Mouse (Mus musculus) heart, adult 2 months (tissue): ENCODE results near the gene Kcnj1. TPM values are rescaled to one million over a fixed set of nuclear protein-coding genes. Genes with fewer than 3 reads are reported as not detected.

Experiments
- DNase-seq, 2 experiments: peaks; one replicate each; pipeline ENCODE4 v3.0.0; 2021
- H3K27ac ChIP-seq: fragments of 200-600 bp; 2 replicates; pipeline ENCODE4 v1.8.1; 2022
- H3K27me3 ChIP-seq: fragments of 200-500 bp; 2 replicates; pipeline ENCODE4 v1.6.1; 2012; ENCODE audit warnings: mild to moderate bottlenecking, low read length, inconsistent platforms, mixed read lengths; ENCODE audit not compliant: control insufficient read depth, insufficient read depth
- H3K36me3 ChIP-seq: fragments of 200-500 bp; 2 replicates; pipeline ENCODE4 v1.6.1; 2012; ENCODE audit warnings: low read length, inconsistent platforms; ENCODE audit not compliant: control insufficient read depth, insufficient read depth
- H3K4me1 ChIP-seq: fragments of 200-500 bp; 2 replicates; pipeline ENCODE4 v1.6.1; 2011; ENCODE audit warnings: low read length; ENCODE audit not compliant: control insufficient read depth, insufficient read depth
- H3K4me3 ChIP-seq: fragments of 200-600 bp; 2 replicates; pipeline ENCODE4 v1.8.1; 2022
- H3K79me2 ChIP-seq: fragments of 200-500 bp; replicated peaks from 2 replicates; pipeline ENCODE4 v1.6.1; 2012; ENCODE audit warnings: mild to moderate bottlenecking, inconsistent platforms, low read length, moderate library complexity, mixed read lengths; ENCODE audit not compliant: control insufficient read depth, insufficient read depth
- H3K9ac ChIP-seq: fragments of 200-500 bp; 2 replicates; pipeline ENCODE4 v1.6.1; 2012; ENCODE audit warnings: low read depth, mild to moderate bottlenecking, control low read depth, inconsistent platforms, low read length, mixed read lengths
- CTCF ChIP-seq: fragments of 200-600 bp; IDR thresholded peaks from 2 replicates; pipeline ENCODE4 v1.8.1; 2022; ENCODE audit warnings: antibody characterized with exemption, mild to moderate bottlenecking, moderate library complexity
- EP300 ChIP-seq: fragments of 200-500 bp; IDR thresholded peaks from 2 replicates; pipeline ENCODE4 v1.6.1; 2011; ENCODE audit warnings: low read depth, low read length, control low read depth; ENCODE audit not compliant: insufficient read depth
- POLR2A ChIP-seq: fragments of 200-500 bp; IDR thresholded peaks from 2 replicates; pipeline ENCODE4 v1.6.1; 2011; ENCODE audit warnings: mild to moderate bottlenecking, low read depth, low read length, control low read depth; ENCODE audit not compliant: insufficient read depth
- WGBS: fragments of 180-500 bp; shearing (Covaris S2); methylation state at CpG from one replicate; pipeline ENCODE4 v1.1.7; 2018; 5-methylcytosine and 5-hydroxymethylcytosine counted together
- intact Hi-C: fragments of 180-260 bp; cut with DNase I; formaldehyde crosslinking; loops from one replicate; pipeline ENCODE4 v1.15.1; 2025
- polyA plus RNA-seq: library from polyadenylated mRNA; depleted of rRNA; stranded (reverse); fragments of >200 nt; gene quantifications from 2 replicates; pipeline ENCODE4 v1.2.3, GENCODE M21; 2012
- total RNA-seq, 2 experiments: library from RNA; stranded (reverse); gene quantifications; 2 replicates each; pipeline ENCODE4 v1.2.3; 2021

The Kcnj1 gene
- total and polyA plus RNA-seq, 3 experiments: not detected

- Histone ChIP-seq H3K9ac (no peak overlapping the region), H3K27ac (no peak overlapping the region), H3K27me3 (no peaks in the 10 kb centered on the region), H3K4me1 (0 out of 2 replicates have a peak, but pooled peaks cover 2% of the 10 kb centered on the region), H3K4me3 (no peak overlapping the region), H3K36me3 (peaks cover 7% of the 10 kb centered on the region), H3K79me2 (no peaks in the 10 kb centered on the region)
- intact Hi-C loops: no loop called here
- TF ChIP-seq POLR2A: no peak
- peak; percentile 45 for TF ChIP-seq CTCF
- no peak for TF ChIP-seq EP300
- no peak for DNase-seq
These were observed 48.4 kb downstream of the Kcnj1 start for GRCm38 (mm10) chr9:32420711-32421110.

- intact Hi-C loops: loop anchor here (5.0 kb wide), 1 partner anchor 122 kb away; no protein-coding TSS in a partner anchor
- no peaks in the 10 kb centered on the region for H3K79me2 ChIP-seq
- H3K27me3 ChIP-seq: no peaks in the 10 kb centered on the region
- WGBS: 50% methylated on average over 7 of the region's 7 CpGs
- no peak overlapping the region for H3K4me3 ChIP-seq
- H3K4me1 ChIP-seq: peaks cover 2% of the 10 kb centered on the region; the same call in 1 of the 2 replicates
- no peak for DNase-seq
- no peak overlapping the region for H3K27ac ChIP-seq
- H3K36me3 ChIP-seq: peaks cover 22% of the 10 kb centered on the region
- no peak overlapping the region for H3K9ac ChIP-seq
- TF ChIP-seq EP300: no peak
- no peak for TF ChIP-seq CTCF
These were observed 53.0 kb downstream of the Kcnj1 start for GRCm38 (mm10) chr9:32425321-32425720.

- H3K4me1 ChIP-seq: peaks cover 1% of the 10 kb centered on the region
- no peak for DNase-seq
- H3K27ac ChIP-seq: no peak overlapping the region
- H3K9ac ChIP-seq: no peak overlapping the region
- H3K4me3 ChIP-seq: no peak overlapping the region
- peaks cover 18% of the 10 kb centered on the region for H3K36me3 ChIP-seq
- no peaks in the 10 kb centered on the region for H3K27me3 ChIP-seq
- TF ChIP-seq POLR2A (no peak), CTCF (no peak), EP300 (no peak)
- intact Hi-C loops: no loop called here
- H3K79me2 ChIP-seq: no peaks in the 10 kb centered on the region
- WGBS: 42% methylated on average over 3 of the region's 3 CpGs
These were observed 58.8 kb downstream of the Kcnj1 start for GRCm38 (mm10) chr9:32431061-32431460.

- Histone ChIP-seq H3K27me3 (no peaks in the 10 kb centered on the region), H3K4me3 (no peak overlapping the region), H3K36me3 (peaks cover 5% of the 10 kb centered on the region; the same call in 1 of the 2 replicates), H3K9ac (no peak overlapping the region), H3K27ac (no peak overlapping the region), H3K79me2 (no peaks in the 10 kb centered on the region), H3K4me1 (peaks cover 1% of the 10 kb centered on the region)
- 77% methylated on average over 19 of the region's 19 CpGs for WGBS
- DNase-seq: peak; percentile 42 to 58
- intact Hi-C loops: no loop called here
- no peak for TF ChIP-seq CTCF
- no peak for TF ChIP-seq EP300
- TF ChIP-seq POLR2A: no peak
These were observed 62.2 kb downstream of the Kcnj1 start for GRCm38 (mm10) chr9:32434241-32435213.

- H3K4me1 ChIP-seq: peaks cover 3% of the 10 kb centered on the region; the same call in 1 of the 2 replicates
- no peak for DNase-seq
- H3K27ac ChIP-seq: no peak overlapping the region
- TF ChIP-seq POLR2A (no peak), EP300 (no peak), CTCF (no peak)
- no peak overlapping the region for H3K9ac ChIP-seq
- H3K27me3 ChIP-seq: no peaks in the 10 kb centered on the region
- no peak overlapping the region for H3K4me3 ChIP-seq
- no peaks in the 10 kb centered on the region for H3K79me2 ChIP-seq
- peaks cover 5% of the 10 kb centered on the region; the same call in 1 of the 2 replicates for H3K36me3 ChIP-seq
- intact Hi-C loops: no loop called here
- WGBS: 69% methylated on average over 3 of the region's 3 CpGs
These were observed 70.8 kb downstream of the Kcnj1 start for GRCm38 (mm10) chr9:32443115-32443514.

- Histone ChIP-seq H3K27ac (peak overlapping the region; percentile 23; the same call in 1 of the 2 replicates), H3K4me3 (no peak overlapping the region), H3K36me3 (peaks cover 5% of the 10 kb centered on the region; the same call in 1 of the 2 replicates), H3K9ac (no peak overlapping the region), H3K4me1 (peaks cover 3% of the 10 kb centered on the region; the same call in 1 of the 2 replicates), H3K27me3 (no peaks in the 10 kb centered on the region), H3K79me2 (no peaks in the 10 kb centered on the region)
- TF ChIP-seq EP300: no peak
- TF ChIP-seq POLR2A: no peak
- no peak for TF ChIP-seq CTCF
- intact Hi-C loops: no loop called here
- peak; percentile 51 to 60 for DNase-seq
- WGBS: 44% methylated on average over 6 of the region's 6 CpGs
These were observed 71.5 kb downstream of the Kcnj1 start for GRCm38 (mm10) chr9:32443817-32444216.
